ENCODE assay signal across 12 mouse cellular contexts in genomic region chr5:106709388-106710084, GRCm38 (mm10). TPM values are rescaled to one million over a fixed set of nuclear protein-coding genes. Genes with fewer than 3 reads are reported as not detected.
DNase-seq lines count a peak whose midpoint lies in the region; ATAC-seq and TF ChIP-seq lines count a peak whose summit lies in the region.
"Had no signal": no experiment of that assay in that cellular context is flagged by ENCODE, and none has a peak within 500 bp of the region (broad histone marks: within the 10 kb centered on the region; RNA-seq: fewer than 3 reads in every experiment).

No protein-coding gene starts in this region.

- no peak for TF ChIP-seq CTCF in lung, embryonic 14.5 days (IDR thresholded peaks at IDR 0.05; ENCODE audit: low read depth)

- 0 out of 2 replicates have a peak overlapping the region, but pooled peaks have one; percentile 17 for H3K27ac ChIP-seq in midbrain, embryonic 10.5 days (replicated peaks)
- H3K27ac ChIP-seq in midbrain, embryonic 15.5 days: no peak overlapping the region
- H3K27ac ChIP-seq in lung, embryonic 14.5 days (ENCODE audit: low read depth): peak overlapping the region; percentile 64; the same call in 1 of the 2 replicates
- H3K27ac ChIP-seq: embryonic facial prominence, embryonic 12.5 days; macrophage had no signal

- ATAC-seq in midbrain, embryonic 15.5 days (replicated peaks): no peak
- peak; percentile 89 for ATAC-seq in erythroblast, adult 5-6 weeks (replicated peaks; ENCODE audit: low FRiP score, poor library complexity, severe bottlenecking)
- ATAC-seq in lung, embryonic 14.5 days (ENCODE audit: insufficient read depth): peak; percentile 72
- ATAC-seq: inflammation-experienced regulatory T-cells, adult 6 months; Patski had no signal

- no peak for DNase-seq in midbrain, embryonic 10.5 days (ENCODE audit: low spot score)
- peak; percentile 65 for DNase-seq in lung, embryonic 14.5 days
- peak; percentile 78 for DNase-seq in splenic B cell, adult 2 months (ENCODE audit: low read depth, low spot score)
- no peak for DNase-seq in T-cell, adult 2 months (ENCODE audit: low spot score)
- no peak for DNase-seq in kidney, adult 8-10 months
- DNase-seq in gastrocnemius, postnatal 36 days: no peak

- intact Hi-C loops in gastrocnemius, postnatal 36 days (cut with DNase I): no loop called here

- H3K4me3 ChIP-seq in midbrain, embryonic 10.5 days: no peak overlapping the region
- H3K4me3 ChIP-seq in midbrain, embryonic 15.5 days: no peak overlapping the region
- no peak overlapping the region for H3K4me3 ChIP-seq in lung, embryonic 14.5 days (ENCODE audit: low read depth, low read length)
- H3K4me3 ChIP-seq: embryonic facial prominence, embryonic 12.5 days had no signal

- no peaks in the 10 kb centered on the region for H3K27me3 ChIP-seq in midbrain, embryonic 10.5 days (ENCODE audit: low read depth, poor library complexity, severe bottlenecking)
- no peaks in the 10 kb centered on the region for H3K27me3 ChIP-seq in midbrain, embryonic 15.5 days (replicated peaks)
- H3K27me3 ChIP-seq in lung, embryonic 14.5 days (ENCODE audit: insufficient read depth, low read length): no peaks in the 10 kb centered on the region
- no peaks in the 10 kb centered on the region for H3K27me3 ChIP-seq in splenic B cell, adult 2 months (ENCODE audit: control insufficient read depth, insufficient read depth, low read length, poor library complexity, severe bottlenecking)
- H3K27me3 ChIP-seq: embryonic facial prominence, embryonic 12.5 days; Patski had no signal

- no peaks in the 10 kb centered on the region for H3K36me3 ChIP-seq in midbrain, embryonic 10.5 days
- H3K36me3 ChIP-seq in midbrain, embryonic 15.5 days (replicated peaks): no peaks in the 10 kb centered on the region
- H3K36me3 ChIP-seq in lung, embryonic 14.5 days (ENCODE audit: insufficient read depth): no peaks in the 10 kb centered on the region
- no peaks in the 10 kb centered on the region for H3K36me3 ChIP-seq in splenic B cell, adult 2 months (ENCODE audit: control insufficient read depth, insufficient read depth, low read length, poor library complexity, severe bottlenecking)
- H3K36me3 ChIP-seq: embryonic facial prominence, embryonic 12.5 days had no signal

- 44% methylated on average over 11 of the region's 11 CpGs for WGBS in midbrain, embryonic 10.5 days
- WGBS in midbrain, embryonic 15.5 days: 44% methylated on average over 11 of the region's 11 CpGs
- WGBS in lung, embryonic 14.5 days: 30% methylated on average over 11 of the region's 11 CpGs

- H3K9ac ChIP-seq in midbrain, embryonic 15.5 days: no peak overlapping the region
- no peak overlapping the region for H3K9ac ChIP-seq in lung, embryonic 14.5 days
- H3K9ac ChIP-seq: embryonic facial prominence, embryonic 12.5 days had no signal

- H3K4me1 ChIP-seq in midbrain, embryonic 10.5 days: peaks cover 13% of the 10 kb centered on the region
- peaks cover 3% of the 10 kb centered on the region; the same call in 1 of the 2 replicates for H3K4me1 ChIP-seq in midbrain, embryonic 15.5 days
- peaks cover 11% of the 10 kb centered on the region; the same call in 1 of the 2 replicates for H3K4me1 ChIP-seq in lung, embryonic 14.5 days (ENCODE audit: insufficient read depth)

- H3K4me2 ChIP-seq in midbrain, embryonic 15.5 days: no peak overlapping the region
- H3K4me2 ChIP-seq in lung, embryonic 14.5 days: peak overlapping the region; percentile 6; the same call in 1 of the 2 replicates
- H3K4me2 ChIP-seq: embryonic facial prominence, embryonic 12.5 days had no signal

- no peaks in the 10 kb centered on the region for H3K9me3 ChIP-seq in midbrain, embryonic 10.5 days (replicated peaks)
- no peaks in the 10 kb centered on the region for H3K9me3 ChIP-seq in midbrain, embryonic 15.5 days
- no peaks in the 10 kb centered on the region for H3K9me3 ChIP-seq in lung, embryonic 14.5 days (ENCODE audit: low read depth, low read length)
- H3K9me3 ChIP-seq: embryonic facial prominence, embryonic 12.5 days had no signal

RNA-seq across cellular contexts. Expression of gene Zfp644, which starts 12.4 kb away (rescaled TPM):
- polyA plus RNA-seq in midbrain, embryonic 10.5 days (2016; fragmentation: Nextera tagmentation; extraction: Ambion mirVana): 59.0 and 63.0 TPM in 2 replicates
- polyA plus RNA-seq in midbrain, embryonic 15.5 days (2015; fragmentation: Nextera tagmentation; extraction: Ambion mirVana): 68.1 and 69.6 TPM in 2 replicates
- 48.7 and 51.7 TPM in 2 replicates for total RNA-seq in erythroblast, adult 5-6 weeks (2015; ENCODE audit: low replicate concordance)
- 62.7 and 68.0 TPM in 2 replicates for total RNA-seq in erythroblast, adult 5-6 weeks (2017; ENCODE audit: low replicate concordance)
- 89.9 and 93.2 TPM in 2 replicates for polyA plus RNA-seq in lung, embryonic 14.5 days (2014; fragmentation: Nextera tagmentation; extraction: Ambion mirVana)
- 10 to 100 TPM; 37.7 to 44.1 TPM for total RNA-seq in gastrocnemius, postnatal 36 days (2021)

Comparison
In these comparisons a context has a peak if more than half of its experiments do, and no peak if none do; other contexts are left out.
1. DNase-seq: peak in lung, embryonic 14.5 days (single experiment) and splenic B cell, adult 2 months (single experiment); none in midbrain, embryonic 10.5 days (single experiment), T-cell, adult 2 months (single experiment), kidney, adult 8-10 months (0 of 2) and gastrocnemius, postnatal 36 days (0 of 2).